Mouse (Mus musculus) lung, adult 2 months (tissue): ENCODE results near the gene Ttc39d. TPM values are rescaled to one million over a fixed set of nuclear protein-coding genes. Genes with fewer than 3 reads are reported as not detected.

Experiments
- DNase-seq: peaks from one replicate; pipeline ENCODE4 v3.0.0; 2022
- H3K4me1 ChIP-seq: fragments of 200-500 bp; 2 replicates; pipeline ENCODE4 v1.6.1; 2011; ENCODE audit warnings: low read length; ENCODE audit not compliant: control insufficient read depth, insufficient read depth
- H3K4me3 ChIP-seq: fragments of 200-500 bp; replicated peaks from 2 replicates; pipeline ENCODE3; 2011; ENCODE audit warnings: low read depth, mild to moderate bottlenecking, control low read depth, low read length; ENCODE audit errors: extremely low read depth
- CTCF ChIP-seq: fragments of 200-500 bp; IDR thresholded peaks from 2 replicates; pipeline ENCODE4 v1.5.1; 2011; ENCODE audit warnings: mild to moderate bottlenecking, low read length, control low read depth; ENCODE audit not compliant: insufficient read depth
- POLR2A ChIP-seq: fragments of 200-500 bp; IDR thresholded peaks from 2 replicates; pipeline ENCODE4 v1.6.1; 2011; ENCODE audit warnings: low read depth, mild to moderate bottlenecking, control low read depth, low read length, borderline replicate concordance; ENCODE audit errors: extremely low read depth
- WGBS: fragments of 180-500 bp; shearing (Covaris S2); methylation state at CpG from one replicate; pipeline ENCODE4 v1.1.7; 2018; 5-methylcytosine and 5-hydroxymethylcytosine counted together
- polyA plus RNA-seq: library from polyadenylated mRNA; depleted of rRNA; stranded (reverse); fragments of >200 nt; gene quantifications from 2 replicates; pipeline ENCODE4 v1.2.3, GENCODE M21; 2012; rRNA removed

Gene Ttc39d
- polyA plus RNA-seq, 1 experiment = 0.06 TPM

DNA sequence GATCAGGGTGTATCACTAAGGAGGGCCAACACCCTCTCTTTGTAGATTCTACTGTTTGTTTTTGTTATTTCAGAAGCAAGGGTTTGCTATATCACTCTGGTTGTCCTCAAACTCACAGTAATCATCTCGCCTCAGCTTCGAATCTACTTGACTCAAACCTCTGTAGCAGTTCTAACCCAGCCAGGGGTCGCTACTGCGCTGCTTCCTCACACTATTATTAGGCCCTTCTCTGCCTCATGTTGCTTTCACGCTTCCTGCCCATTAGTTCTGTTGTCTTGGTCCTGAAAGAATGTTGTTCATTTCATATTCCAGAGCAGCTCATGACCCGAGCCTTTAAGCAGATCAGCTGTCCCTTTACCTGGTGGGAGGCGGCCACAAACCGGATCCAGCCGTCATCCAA, 34.3 kb downstream of the Ttc39d start:
- 86% methylated on average over 9 of the region's 9 CpGs for WGBS
- TF ChIP-seq CTCF = no peak
- no peak for TF ChIP-seq POLR2A
- DNase-seq = no peak
- Histone ChIP-seq H3K4me1 (no peaks in the 10 kb centered on the region), H3K4me3 (no peak overlapping the region)

DNA sequence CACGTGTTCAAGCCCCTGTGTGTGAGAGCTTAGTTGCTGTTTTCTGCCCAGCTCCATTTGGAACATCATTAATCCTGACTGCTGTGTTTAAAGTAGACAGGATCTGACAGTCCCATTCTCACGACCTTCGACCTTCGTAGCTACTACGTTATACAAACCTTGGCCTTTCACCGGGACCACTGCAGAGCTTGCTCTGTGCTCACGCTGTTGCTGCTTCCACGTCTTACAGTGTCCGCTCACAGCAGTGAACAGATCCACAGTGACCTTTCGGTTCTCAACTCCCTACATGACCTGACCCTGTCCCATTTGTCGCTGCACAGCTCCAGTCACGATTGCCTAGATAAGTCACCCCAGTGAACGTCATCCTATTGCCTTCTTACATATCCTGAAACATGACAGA, 35.9 kb downstream of the Ttc39d start:
- 66% methylated on average over 13 of the region's 13 CpGs for WGBS
- DNase-seq = no peak
- no peak overlapping the region for H3K4me3 ChIP-seq
- no peak for TF ChIP-seq POLR2A
- no peak for TF ChIP-seq CTCF
- no peaks in the 10 kb centered on the region for H3K4me1 ChIP-seq

DNA sequence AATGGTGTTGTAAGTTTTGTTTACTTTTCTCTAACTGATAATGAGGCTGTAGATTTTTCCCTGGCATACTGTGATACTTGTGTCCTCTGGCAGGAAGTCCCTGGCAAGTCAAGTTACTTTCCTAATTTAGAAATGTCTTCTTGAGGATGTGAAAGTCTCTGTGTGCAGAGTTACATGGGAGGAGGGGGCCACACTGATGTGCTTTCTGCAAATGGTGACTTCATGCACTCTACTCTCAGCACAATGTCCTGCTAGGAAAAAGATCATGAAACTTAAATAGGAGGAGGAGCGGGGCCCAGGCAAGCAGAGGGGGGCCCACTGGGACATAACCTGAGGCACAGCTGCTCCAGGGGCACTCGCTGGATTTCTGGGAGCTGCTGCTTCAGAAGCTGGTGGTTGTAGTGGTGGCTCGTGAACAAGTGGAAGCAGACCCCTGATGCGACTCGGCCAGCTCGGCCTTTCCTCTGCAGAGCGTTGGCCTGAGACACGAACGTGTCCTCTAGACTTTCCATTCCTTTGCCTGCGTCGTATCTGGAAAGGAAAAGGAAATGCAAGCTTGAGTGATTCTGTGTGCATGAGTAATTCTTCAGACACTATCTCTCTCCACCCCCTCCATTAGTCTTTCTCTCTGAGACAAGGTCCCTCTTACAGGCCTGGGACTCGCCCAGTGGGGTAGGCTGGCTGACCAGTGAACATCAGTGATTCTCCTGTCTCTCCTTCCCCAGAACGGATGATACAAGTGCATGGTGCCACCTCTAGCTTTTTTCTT, 45.7 kb downstream of the Ttc39d start:
- TF ChIP-seq POLR2A (no peak), CTCF (no peak)
- 47% methylated on average over 13 of the region's 13 CpGs for WGBS
- DNase-seq = no peak
- no peak overlapping the region for H3K4me3 ChIP-seq
- H3K4me1 ChIP-seq = peaks cover 13% of the 10 kb centered on the region

DNA sequence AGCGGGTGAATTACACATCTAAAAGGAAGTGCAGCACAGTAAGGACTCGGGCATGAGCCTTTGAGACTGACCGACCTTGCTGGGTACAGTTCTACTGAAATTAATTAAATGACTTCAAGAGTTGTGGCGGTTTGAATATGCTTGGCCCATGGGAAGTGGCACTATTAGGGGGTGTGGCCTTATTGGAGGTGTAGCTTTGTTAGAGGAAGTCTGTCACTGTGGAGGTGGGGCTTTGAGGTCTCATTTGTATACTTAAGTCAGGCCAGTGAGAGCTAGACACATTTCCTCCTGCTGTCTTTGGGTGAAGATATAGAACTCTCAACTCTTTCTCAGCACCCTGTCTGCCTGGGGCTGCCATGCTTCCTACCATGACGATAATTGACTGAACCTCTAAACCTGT, 47.2 kb downstream of the Ttc39d start:
- Histone ChIP-seq H3K4me1 (peaks cover 13% of the 10 kb centered on the region), H3K4me3 (no peak overlapping the region)
- TF ChIP-seq CTCF (no peak), POLR2A (no peak)
- no peak for DNase-seq
- WGBS = 95% methylated on average over 5 of the region's 5 CpGs

DNA sequence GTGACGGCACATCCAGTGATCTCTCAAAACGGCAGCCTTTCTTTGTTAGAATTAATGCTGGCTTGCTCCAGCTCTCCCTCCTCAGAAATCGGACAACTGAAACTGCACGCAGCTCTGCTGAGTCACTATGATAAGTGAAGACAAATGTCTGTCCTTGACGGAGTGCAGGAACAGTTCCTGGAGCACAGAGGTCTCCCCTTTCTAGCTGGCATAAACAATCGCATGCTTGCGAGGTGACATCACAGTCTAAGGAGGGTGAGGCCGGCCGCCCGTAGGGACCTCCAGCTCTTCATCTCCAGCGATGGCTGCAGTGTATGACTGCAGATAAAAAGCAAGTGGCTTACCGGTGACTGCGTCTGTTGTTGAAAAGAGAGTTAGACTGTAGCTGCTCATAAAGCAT, 47.9 kb downstream of the Ttc39d start:
- Histone ChIP-seq H3K4me1 (peaks cover 13% of the 10 kb centered on the region), H3K4me3 (no peak overlapping the region)
- DNase-seq = peak; percentile 48
- TF ChIP-seq CTCF (no peak), POLR2A (peak; percentile 39; the same call in 1 of the 2 replicates)
- WGBS = 30% methylated on average over 13 of the region's 13 CpGs

DNA sequence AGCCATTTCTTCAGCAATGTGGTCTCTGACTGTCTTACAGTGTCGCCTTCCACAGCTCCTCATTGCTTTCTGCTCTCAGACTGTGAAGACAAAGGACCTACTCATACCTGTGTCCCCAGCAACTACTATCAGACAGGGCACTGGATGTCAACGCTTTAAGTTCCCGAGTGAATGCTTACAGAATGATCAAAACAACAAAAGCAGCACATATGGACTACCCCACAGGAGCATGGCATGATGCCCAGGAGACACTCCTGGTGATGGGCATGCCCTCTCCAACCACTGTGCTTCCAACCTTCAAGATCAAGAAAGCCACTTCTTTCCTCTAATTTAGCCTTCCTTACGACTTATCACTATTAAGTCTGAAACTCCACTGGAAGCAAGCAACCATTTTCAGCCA, 59.8 kb downstream of the Ttc39d start:
- H3K4me1 ChIP-seq = no peaks in the 10 kb centered on the region
- H3K4me3 ChIP-seq = no peak overlapping the region
- no peak for DNase-seq
- TF ChIP-seq POLR2A = no peak
- TF ChIP-seq CTCF = no peak
- WGBS = 95% methylated on average over 4 of the region's 4 CpGs

Other genes starting within 250 kb of the Ttc39d start
- gene Hnrnpll, start 145.1 kb upstream of the Ttc39d start, polyA plus RNA-seq = 18.2 and 18.5 TPM in 2 replicates
- gene Galm, start 80.0 kb upstream of the Ttc39d start, polyA plus RNA-seq = 3.8 and 7.6 TPM in 2 replicates
- gene Srsf7, start 153 bp upstream of the Ttc39d start, polyA plus RNA-seq = 31.5 and 46.7 TPM in 2 replicates
- 0.79 and 1.6 TPM in 2 replicates for gene Gemin6, start 17.0 kb downstream of the Ttc39d start, polyA plus RNA-seq
- gene Morn2, start 82.7 kb downstream of the Ttc39d start, polyA plus RNA-seq = 4.2 and 7.5 TPM in 2 replicates
- gene Dhx57, start 83.0 kb downstream of the Ttc39d start, polyA plus RNA-seq = 7.7 and 10.2 TPM in 2 replicates
- 0.21 and 0.40 TPM in 2 replicates for gene Arhgef33, start 99.9 kb downstream of the Ttc39d start, polyA plus RNA-seq
- 0.79 TPM in 1 of 2 replicates, not detected in the other for gene Gm10190, start 166.1 kb downstream of the Ttc39d start, polyA plus RNA-seq